13 mouse cellular contexts compared by ENCODE assay signal in the genomic region with DNA sequence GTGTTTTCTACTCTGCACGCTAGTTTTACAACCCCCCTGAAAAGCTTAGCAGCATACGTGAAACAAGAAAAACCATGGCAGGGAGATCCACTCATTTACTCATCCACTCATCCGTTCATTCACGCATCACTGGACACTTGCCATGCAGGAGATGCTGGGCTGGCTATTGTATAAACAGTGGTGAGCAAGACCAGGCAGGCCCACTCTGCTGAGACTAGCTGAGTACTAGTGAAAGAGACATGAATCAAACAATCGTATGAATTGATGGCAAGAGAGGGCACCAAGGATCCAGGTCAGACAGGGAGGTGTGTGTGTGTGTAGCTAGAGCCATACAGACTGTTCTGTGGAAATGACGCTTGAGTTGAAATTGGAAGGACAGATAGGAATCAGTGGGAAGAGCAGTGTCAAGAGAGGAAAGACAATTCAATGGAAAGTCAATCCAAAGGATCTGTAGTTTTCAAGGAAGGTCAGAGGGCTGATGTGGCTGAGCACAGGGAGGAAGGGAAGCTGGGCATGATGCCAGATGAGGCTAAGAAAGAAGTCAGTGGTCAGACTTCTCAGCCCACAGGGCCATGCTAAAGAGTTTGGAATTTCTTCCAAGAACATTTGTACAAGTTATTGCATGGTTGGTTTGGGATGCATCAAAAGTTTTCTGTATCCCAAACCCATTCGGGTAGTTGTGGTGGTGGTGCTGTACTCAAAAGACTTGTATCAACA. TPM values are rescaled to one million over a fixed set of nuclear protein-coding genes. Genes with fewer than 3 reads are reported as not detected.
DNase-seq lines count a peak whose midpoint lies in the region; ATAC-seq and TF ChIP-seq lines count a peak whose summit lies in the region.
"Had no signal": no experiment of that assay in that cellular context is flagged by ENCODE, and none has a peak within 500 bp of the region (broad histone marks: within the 10 kb centered on the region; RNA-seq: fewer than 3 reads in every experiment).

No protein-coding gene starts in this region.

- no peak overlapping the region for H3K4me2 ChIP-seq in lung, embryonic 14.5 days
- no peak overlapping the region for H3K4me2 ChIP-seq in intestine, postnatal 0 days (replicated peaks; ENCODE audit: low read depth)
- H3K4me2 ChIP-seq in liver, embryonic 12.5 days: no peak overlapping the region

- no peaks in the 10 kb centered on the region for H3K36me3 ChIP-seq in lung, embryonic 14.5 days (ENCODE audit: insufficient read depth)
- H3K36me3 ChIP-seq in intestine, postnatal 0 days (ENCODE audit: control insufficient read depth, insufficient read depth): no peaks in the 10 kb centered on the region
- no peaks in the 10 kb centered on the region for H3K36me3 ChIP-seq in liver, embryonic 12.5 days
- H3K36me3 ChIP-seq: limb, embryonic 10.5 days had no signal

- no peaks in the 10 kb centered on the region for H3K27me3 ChIP-seq in lung, embryonic 14.5 days (ENCODE audit: insufficient read depth, low read length)
- H3K27me3 ChIP-seq in intestine, postnatal 0 days (replicated peaks; ENCODE audit: control insufficient read depth, insufficient read depth, low read length): no peaks in the 10 kb centered on the region
- H3K27me3 ChIP-seq in liver, embryonic 12.5 days (replicated peaks): no peaks in the 10 kb centered on the region

- H3K9ac ChIP-seq in lung, embryonic 14.5 days: no peak overlapping the region
- no peak overlapping the region for H3K9ac ChIP-seq in intestine, postnatal 0 days (ENCODE audit: low read depth, low read length)
- no peak overlapping the region for H3K9ac ChIP-seq in liver, embryonic 12.5 days

- H3K9me3 ChIP-seq in lung, embryonic 14.5 days (ENCODE audit: low read depth, low read length): no peaks in the 10 kb centered on the region
- H3K9me3 ChIP-seq in intestine, postnatal 0 days (ENCODE audit: control insufficient read depth): no peaks in the 10 kb centered on the region
- H3K9me3 ChIP-seq in liver, embryonic 12.5 days (replicated peaks): no peaks in the 10 kb centered on the region
- H3K9me3 ChIP-seq: limb, embryonic 10.5 days had no signal

- no peak overlapping the region for H3K4me3 ChIP-seq in lung, embryonic 14.5 days (ENCODE audit: low read depth, low read length)
- H3K4me3 ChIP-seq in intestine, postnatal 0 days (ENCODE audit: low read depth, low read length): no peak overlapping the region
- H3K4me3 ChIP-seq in liver, embryonic 12.5 days: no peak overlapping the region
- H3K4me3 ChIP-seq: limb, embryonic 10.5 days; myocyte had no signal

- no peak overlapping the region for H3K27ac ChIP-seq in lung, embryonic 14.5 days (ENCODE audit: low read depth)
- no peak overlapping the region for H3K27ac ChIP-seq in intestine, postnatal 0 days (ENCODE audit: low read depth, low read length)
- H3K27ac ChIP-seq in liver, embryonic 12.5 days: no peak overlapping the region
- H3K27ac ChIP-seq: limb, embryonic 10.5 days; stomach, postnatal 0 days had no signal

- peak; percentile 53 to 58 for DNase-seq in cerebellum, postnatal 10 days
- no peak for DNase-seq in cerebellum, postnatal 25 days
- DNase-seq in lung, embryonic 14.5 days: peak; percentile 55
- DNase-seq in lung, postnatal 4 days: no peak
- peak; percentile 74 for DNase-seq in induced T-regulatory cell, adult 2 months (ENCODE audit: low read depth)
- peak; percentile 23 for DNase-seq in mesoderm, embryonic 11.5 days (ENCODE audit: low read depth, low spot score)
- DNase-seq: cerebellum, adult 9-11 months; layer of hippocampus, adult 9-11 months had no signal

- H3K4me1 ChIP-seq in lung, embryonic 14.5 days (ENCODE audit: insufficient read depth): no peaks in the 10 kb centered on the region
- H3K4me1 ChIP-seq in intestine, postnatal 0 days (replicated peaks; ENCODE audit: control insufficient read depth, insufficient read depth, low read length): no peaks in the 10 kb centered on the region
- H3K4me1 ChIP-seq in liver, embryonic 12.5 days: no peaks in the 10 kb centered on the region
- H3K4me1 ChIP-seq: limb, embryonic 10.5 days had no signal

- ATAC-seq in lung, embryonic 14.5 days (ENCODE audit: insufficient read depth): no peak
- no peak for ATAC-seq in intestine, postnatal 0 days
- ATAC-seq in liver, embryonic 12.5 days: no peak

- 51% methylated on average over 7 of the region's 7 CpGs for WGBS in lung, embryonic 14.5 days
- WGBS in intestine, postnatal 0 days: 73% methylated on average over 7 of the region's 7 CpGs
- WGBS in liver, embryonic 12.5 days (ENCODE audit: insufficient replicate concordance): 73% methylated on average over 7 of the region's 7 CpGs

- TF ChIP-seq CTCF in lung, embryonic 14.5 days (IDR thresholded peaks at IDR 0.05; ENCODE audit: low read depth): no peak
- no peak for TF ChIP-seq CTCF in intestine, postnatal 0 days (IDR thresholded peaks at IDR 0.05; ENCODE audit: low read depth)

RNA-seq across cellular contexts. Expression of gene Icos, which starts 1.6 kb away (rescaled TPM):
- 0.05 TPM in 1 of 2 replicates, not detected in the other for polyA plus RNA-seq in lung, embryonic 14.5 days (2014; fragmentation: Nextera tagmentation; extraction: Ambion mirVana)
- polyA plus RNA-seq in intestine, postnatal 0 days (2015; fragmentation: Nextera tagmentation; extraction: Ambion mirVana): 0.18 and 0.27 TPM in 2 replicates
- polyA plus RNA-seq in liver, embryonic 12.5 days (2016; fragmentation: Nextera tagmentation; extraction: Ambion mirVana): 0.35 and 0.45 TPM in 2 replicates
- polyA plus RNA-seq: limb, embryonic 10.5 days; myocyte had no signal

Comparison
In these comparisons a context has a peak if more than half of its experiments do, and no peak if none do; other contexts are left out.
1. DNase-seq: peak in cerebellum, postnatal 10 days (2 of 2), lung, embryonic 14.5 days (single experiment), induced T-regulatory cell, adult 2 months (single experiment) and mesoderm, embryonic 11.5 days (single experiment); none in cerebellum, postnatal 25 days (0 of 2) and lung, postnatal 4 days (0 of 2).